Mouse (Mus musculus) monocyte, adult 2 months (primary cell): ENCODE results near the gene Mettl8.

ENCODE experiments used
- DNase-seq, 2 experiments: peaks; one replicate each; pipeline ENCODE4 v3.0.0; 2022; ENCODE audit warnings: low spot score in 2 of 2, low read depth in 1 of 2

The Mettl8 gene

DNA sequence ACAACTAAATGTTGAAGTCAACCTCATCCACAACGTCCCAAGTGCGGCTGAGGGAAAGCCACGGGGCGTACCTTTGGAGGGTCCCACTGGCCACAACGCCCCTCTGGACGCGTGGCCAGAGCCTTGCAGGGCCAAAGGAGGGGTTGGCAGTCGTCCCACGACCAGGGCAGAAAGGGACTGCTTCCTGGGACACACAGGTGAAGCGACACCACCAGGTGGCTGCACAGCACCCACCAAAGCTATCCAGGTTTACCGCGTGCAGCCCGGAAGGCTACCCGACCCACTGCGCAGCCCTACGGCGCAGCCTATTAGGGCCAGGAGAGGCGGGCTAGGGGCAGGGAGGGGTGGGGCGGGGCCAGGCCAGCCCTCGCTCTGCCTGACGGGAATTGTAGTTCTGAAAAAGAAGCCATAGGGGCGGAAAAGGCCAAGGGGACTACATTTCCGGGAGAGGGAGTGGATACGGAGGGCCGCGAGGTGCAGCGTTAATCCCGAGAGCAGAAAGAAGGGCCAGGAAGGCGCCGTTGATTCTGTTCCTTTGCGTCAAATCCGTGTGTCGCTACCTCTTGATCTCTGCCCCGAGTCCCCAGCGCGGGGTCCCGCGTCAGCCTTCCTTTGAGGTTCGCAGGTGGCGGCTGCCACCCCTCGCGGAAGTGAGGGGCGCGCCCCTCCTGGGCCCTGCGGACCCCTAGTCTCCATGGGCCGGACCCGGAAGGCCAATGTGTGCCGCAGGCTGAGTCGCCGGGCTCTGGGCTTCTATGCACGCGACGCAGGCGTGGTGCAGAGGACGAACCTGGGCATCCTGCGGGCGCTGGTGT, at the start of gene Mettl8, which contains the start of gene Dcaf17:
Gene Mettl8, minus strand, starts transcription at position 284 of the 815 bp plus-strand sequence.
Gene Dcaf17, plus strand, starts transcription at position 29 of the 815 bp plus-strand sequence.
- peak; percentile 58 to 72 for DNase-seq

DNA sequence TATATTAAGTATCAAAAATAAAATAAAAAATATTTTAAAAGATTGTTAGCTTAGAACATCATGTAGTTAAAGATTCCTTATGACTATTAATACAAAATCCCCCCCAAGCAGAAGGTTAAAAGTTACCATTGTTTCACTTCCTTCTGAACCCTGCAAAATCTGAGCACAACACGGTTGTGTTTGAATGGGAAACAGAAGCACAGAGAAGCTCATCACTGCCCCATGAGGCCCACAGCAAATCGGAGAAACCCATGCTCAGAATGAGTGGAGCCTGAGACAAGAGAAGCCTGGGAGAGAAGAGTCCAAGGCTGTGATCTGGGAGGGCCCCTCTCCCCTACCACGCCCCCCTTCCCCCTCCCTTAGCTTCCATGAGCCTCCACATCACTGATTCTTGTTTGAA, 49.3 kb upstream of the Mettl8 start:
- DNase-seq: no peak

DNA sequence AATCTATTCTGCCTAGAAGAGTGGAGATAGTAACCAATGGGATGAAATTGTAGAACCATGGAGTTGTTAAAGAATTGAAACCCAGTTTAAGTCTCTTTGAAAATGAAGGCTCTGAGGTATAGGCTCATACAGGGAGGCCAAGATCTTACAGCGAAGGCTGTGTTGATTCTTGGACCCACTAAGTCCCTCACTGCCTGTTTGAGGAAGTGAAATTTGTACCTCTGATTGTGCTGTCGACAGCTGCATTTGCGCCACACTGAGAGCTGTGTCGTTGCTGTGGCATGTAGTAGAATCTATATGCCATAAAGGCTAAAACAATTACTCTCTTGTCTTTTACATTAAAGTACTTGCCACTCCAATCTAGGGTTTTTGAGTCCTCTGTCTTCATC, 47.9 kb upstream of the Mettl8 start:
- DNase-seq: no peak

DNA sequence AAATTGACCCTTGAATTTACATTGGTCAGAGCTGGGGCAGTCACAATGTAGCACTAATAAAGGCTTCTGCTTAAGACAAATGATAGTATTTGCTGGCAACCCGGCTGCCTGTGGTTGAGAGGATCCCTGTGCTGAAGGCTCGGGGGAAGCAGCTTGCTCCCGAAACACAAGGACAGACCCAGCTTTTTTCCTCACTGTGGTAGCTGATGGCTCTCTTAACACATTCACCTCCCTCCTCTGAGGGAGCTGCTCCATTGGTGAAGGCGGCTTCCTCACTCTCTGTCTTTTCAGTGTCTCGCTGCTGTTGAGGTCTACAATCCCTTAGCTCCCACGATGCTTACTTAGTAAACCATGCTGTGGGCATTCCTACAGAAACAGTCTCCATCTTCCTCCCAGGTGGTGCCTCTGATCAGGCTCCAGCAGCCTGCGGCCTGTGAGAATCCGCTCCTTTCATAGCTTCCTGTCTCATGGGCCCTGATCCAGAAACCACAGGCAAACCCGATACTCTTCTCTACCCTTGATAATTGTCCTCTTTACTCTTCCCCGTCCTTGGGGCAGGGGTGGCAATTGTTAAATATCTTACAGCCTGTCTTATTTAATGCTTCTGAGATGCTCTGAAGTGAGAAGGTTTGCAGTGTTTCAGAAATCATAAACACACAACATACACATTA, 47.4 kb upstream of the Mettl8 start:
- DNase-seq: no peak

DNA sequence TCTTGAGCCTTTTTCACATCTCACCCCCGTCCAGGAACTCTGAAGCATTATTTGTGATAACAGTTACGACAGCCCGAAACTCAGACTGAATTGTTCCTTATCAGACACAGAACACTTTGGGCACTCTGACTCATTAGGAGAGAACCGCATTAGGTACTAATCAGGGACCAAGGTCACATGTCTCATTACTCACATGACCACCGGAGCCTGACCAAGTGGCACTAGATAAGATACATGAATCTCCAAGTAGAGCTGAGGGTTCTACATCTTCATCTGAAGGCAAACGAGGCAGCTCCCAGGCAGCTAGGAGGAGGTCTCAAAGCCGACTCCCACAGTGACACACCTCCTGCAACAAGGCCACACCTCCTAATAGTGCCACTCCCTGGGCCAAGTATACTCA, 40.8 kb upstream of the Mettl8 start:
- DNase-seq: no peak

DNA sequence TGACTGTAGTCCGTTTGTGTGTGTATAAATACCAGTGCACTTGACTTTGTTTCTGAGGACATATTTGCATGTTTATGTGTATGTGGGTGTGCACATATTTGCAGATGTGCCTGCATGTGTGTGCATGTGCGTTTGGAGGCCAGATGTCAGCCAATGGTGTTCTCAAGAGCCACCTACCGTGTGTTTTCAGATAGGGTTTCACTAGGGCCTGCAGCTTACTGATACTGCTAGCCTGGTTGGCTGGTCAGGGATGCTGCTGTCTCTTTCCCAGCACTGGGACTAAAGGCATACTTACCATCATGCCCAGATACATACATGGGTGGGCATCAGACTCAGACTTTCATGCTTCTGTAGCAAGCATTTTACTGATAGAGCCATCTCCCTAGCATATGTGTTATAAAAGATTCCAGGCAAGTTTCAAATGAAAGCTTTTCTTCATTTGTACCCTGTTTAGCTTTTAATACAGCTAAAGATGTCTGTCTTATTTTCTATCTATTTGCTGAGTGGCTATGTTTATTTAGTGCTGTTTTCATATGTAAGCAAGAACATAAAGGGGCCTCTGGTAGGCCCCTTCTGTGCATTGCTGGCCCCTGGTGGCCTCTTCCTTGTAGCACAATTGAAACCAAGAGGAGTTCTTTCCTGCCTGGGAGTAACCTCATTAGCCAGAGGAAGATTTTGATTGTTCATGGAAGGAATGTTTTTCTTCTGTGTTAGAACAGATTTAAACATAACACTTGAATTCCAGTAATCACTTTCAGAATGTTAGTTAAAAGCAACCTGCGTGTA, 35.5 kb upstream of the Mettl8 start:
- DNase-seq: no peak

DNA sequence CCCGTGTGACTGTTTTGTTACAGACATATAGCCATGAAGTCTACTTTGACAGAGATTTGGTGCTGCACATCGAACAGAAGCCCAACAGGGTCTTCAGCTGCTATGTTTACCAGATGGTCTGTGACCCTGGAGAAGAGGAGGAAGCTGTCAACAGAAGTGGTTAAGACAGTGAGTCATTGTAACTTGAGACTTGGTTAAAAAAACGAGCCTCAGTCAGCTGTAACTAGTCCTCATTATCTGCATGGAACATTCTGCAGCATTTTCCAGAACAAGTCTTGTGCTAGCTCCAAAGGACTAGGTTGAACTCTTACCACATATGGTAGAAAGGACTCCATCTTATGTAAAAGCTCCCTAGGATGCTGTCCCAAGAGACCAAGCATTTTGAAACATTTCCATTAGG, 34.4 kb upstream of the Mettl8 start:
- no peak for DNase-seq

DNA sequence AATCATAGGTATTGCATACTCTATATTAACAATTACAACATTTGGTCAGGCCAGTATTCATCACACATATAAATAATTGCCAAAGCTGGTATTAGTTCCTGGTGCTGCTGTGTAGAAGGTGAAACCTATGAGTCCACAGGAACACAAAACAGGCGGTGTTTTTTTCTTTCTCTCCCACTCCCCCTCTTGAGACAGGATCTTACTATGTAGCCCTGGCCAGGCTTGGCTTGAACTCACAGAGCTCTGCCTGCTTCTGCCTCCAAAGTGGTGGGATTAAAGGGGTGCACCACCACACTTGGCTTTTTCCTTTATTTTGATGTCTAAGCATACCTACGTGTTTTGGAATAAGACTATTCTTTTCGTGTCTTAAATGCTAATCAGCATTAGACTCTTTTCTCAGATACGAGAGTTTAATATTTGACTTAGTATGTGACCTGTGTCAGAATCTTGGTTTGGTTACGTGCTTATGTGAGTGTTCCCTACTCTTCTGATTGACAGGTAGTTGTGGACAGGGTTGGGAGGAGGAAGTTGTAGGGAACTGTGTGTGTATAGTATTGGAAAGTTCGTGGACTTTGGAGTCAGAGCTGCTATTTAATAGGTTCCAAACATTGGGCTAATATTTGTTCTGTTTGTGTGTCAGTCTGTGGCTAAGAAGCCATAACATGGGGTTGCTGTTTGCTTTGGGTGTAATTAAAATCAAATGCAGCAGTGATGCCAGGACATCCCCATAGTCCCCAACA, 28.2 kb upstream of the Mettl8 start:
- DNase-seq: no peak

DNA sequence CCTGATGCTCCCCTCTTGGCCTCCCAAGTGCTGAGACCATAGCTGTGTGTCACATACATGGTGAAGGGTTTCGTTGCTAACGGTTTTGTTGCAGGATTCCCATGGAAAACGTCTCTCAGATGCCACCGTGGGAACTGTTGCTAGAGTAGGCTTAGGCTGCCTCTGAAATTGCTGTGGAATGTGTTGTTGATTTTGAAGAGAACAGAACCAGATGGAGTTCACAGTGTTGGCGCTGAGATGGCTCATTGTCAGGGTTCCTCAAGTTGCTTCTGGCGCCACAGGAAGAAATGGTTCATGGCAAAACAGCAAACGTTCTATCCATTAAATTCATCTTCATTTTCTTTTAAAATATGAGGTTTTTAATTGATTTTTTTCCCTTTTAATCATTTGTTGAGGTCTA, 27.0 kb upstream of the Mettl8 start:
- no peak for DNase-seq

DNA sequence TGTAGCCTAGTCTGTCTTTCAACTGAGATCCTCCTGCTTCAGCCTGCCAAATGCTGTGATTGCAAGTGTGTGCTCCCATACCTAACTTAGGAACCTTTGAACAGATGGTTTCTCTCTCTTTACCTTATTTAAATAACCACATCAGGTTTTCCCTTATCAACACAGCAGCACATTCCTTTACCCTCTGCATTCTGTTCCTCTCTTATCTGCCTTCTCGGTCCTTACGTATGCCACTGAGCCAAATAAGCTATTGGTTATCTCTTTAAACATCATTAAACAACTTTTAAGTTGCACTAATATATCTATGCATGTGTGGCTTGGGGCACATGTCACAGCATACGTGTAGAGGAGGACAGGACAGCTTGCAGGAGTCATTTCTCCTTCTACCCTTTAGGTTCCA, 18.4 kb upstream of the Mettl8 start:
- no peak for DNase-seq

DNA sequence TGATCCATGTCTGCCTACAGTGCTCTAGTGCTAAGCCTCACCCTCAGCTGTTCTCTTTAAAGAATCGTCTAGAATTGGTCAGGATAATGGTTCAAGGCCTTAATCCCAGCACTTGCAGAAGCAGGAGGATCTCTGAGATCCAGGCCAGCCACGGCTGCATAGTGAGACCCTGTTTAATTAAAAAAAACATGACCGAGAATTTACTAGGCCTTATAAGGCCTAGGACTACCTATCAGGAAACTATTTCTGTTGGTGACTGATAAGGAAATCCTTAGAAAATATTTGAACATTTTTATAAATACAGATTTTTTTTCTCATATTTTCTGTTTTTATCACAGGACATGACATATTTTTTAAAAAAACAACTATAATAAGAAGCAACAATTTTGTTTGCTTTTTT, 17.9 kb upstream of the Mettl8 start:
- no peak for DNase-seq

DNA sequence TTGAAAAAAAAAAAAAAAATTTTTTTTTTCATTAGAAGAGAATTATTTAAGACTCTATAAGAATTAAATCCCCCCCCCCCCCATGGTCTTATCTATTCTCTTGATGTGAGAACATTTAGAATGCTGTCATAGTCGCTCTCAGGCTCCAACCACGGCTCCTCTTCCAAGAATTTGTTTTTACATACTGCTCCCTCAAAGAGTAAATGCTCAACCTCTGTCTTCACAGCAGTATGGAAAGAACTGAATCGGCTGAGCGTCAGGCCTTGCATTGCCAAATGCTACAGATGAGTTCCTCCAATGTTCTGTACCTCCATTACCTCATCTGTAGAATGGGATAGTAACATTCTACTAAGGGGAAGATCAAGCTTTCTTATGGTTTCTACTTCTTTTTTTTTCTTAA, 16.2 kb upstream of the Mettl8 start:
- DNase-seq: no peak

DNA sequence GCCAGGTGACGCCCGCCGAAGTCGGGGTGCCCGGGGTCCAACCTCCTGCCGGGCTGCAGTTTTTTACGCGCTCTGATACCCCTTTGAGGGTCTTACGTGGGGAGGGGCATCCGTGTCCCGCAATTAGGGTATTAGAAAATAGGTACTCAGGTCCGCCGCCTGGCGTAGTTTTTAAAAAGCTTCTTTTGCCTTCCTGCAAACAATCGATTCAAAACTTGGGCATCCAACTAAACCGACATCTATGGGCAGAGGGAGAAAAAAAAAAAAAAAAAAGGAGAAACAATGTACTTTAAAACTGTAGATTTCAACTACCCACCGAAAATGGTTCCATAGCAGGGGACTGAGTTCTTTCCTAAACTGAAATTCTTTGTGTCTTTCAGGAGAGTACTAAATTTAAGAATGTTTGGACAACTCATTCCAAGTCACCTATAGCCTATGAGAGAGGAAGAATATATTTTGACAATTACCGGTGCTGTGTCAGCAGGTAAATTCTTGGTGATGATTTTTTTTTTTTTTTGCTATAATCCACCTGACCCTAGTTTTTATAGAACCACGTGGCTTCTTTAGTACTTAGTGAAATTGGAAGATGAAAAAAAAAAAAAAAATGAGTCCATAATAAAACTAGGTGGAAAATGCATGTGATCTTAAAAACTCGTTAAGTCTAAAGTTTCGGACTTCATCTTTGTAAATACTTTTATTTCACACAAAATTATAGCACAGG, 892 bp upstream of the Mettl8 start:
- DNase-seq: no peak

DNA sequence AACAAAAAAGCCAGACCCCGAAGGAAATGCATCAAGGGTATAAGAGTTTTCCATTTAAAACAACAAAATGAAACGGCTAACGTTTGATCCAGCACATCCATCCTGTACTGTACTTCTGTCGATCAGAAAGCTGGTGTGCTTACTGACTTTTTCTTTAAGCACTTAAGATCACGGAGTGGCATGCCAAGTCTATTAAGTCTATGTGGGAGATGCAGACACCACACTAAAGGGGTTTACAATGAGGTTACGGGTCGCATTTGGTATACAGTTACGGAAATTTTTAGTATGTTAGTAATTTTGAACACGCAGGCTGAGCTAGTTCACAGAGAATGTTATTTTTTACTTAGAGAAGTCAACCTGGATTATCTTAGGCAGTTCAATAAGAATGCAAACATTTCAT, 667 bp downstream of the Mettl8 start:
- DNase-seq: no peak

DNA sequence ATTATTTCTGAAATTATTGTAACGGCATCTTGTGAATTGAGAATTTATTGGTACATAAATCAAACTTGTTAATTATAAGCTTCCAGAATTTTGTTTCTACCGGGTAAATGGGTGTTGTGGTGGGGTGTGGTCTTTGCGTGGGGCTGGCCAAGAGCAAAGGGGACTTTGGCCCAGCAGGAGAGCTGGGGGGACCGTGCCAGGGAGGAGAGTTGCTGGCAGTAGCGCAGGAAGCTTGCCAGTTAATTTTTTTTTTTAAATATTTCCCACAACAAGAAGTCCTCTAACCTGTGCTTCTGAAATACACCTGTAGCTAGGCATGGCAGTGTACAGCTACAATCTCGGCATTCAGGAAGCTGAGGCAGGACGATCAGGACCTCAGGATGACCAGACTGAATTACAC, 4.9 kb downstream of the Mettl8 start:
- no peak for DNase-seq

DNA sequence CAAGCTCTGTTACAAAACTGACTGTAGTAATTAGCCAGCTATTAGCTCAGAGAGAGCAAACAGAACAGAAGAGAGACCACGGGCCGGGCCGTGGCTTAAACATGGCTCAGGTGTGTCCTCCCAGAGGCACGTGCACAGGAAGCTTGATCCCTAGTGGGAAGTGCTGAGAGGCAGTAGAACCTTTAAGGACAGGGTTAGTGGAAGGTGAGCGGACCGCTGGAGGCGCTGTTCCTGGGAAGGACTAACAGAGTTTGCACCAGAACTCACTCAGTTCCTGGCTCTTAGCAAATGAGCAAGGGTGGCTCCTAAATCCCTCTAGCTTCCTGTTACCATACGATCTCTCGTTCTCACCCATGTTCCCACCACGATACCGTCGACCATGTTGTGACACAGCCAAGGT, 6.5 kb downstream of the Mettl8 start:
- DNase-seq: no peak

DNA sequence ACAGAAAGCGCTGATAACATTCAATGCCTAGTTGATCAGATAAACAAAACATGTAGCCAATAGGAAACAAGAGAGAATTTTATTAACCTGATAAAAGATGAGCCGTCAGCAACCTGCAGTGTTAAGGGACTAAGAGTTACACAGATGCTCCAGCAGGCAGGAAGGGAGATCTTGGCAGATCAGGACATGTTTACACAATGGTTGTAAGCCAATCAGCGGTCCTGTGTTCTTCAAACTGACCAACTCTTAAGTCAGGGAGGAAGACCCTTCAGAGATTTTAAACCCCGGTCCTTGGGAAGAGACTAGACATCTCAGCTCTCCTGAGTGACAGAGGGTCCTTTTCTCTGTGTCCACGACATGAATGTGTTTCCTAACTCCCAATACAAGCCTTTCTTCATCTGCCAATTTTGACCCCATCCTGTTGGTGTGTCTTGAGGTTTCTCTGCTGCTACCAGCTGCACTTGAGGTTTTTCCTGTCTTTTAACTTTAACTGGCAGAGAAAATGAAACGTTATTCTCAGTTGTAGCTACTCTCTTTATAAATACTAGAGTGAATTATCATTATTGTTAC, 8.5 kb downstream of the Mettl8 start:
- no peak for DNase-seq

DNA sequence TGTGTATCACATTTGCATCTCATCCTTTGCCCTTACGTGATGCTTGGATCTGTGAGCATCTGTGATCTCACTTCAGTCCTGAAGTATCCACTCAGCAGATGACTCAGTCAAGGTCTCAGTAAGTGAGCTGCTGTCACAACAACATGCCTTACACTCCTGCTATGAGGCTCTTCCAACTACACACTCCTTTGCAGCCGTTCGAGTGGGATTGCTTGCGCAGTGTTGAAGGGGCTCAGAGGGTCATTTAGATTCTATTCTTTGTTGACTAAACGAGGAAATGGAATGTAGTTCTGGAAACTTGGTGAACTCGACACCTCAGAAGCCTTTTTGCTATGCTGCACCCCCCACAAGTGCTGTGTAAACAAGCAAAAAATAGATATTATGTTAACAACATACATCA, 9.2 kb downstream of the Mettl8 start:
- DNase-seq: no peak

DNA sequence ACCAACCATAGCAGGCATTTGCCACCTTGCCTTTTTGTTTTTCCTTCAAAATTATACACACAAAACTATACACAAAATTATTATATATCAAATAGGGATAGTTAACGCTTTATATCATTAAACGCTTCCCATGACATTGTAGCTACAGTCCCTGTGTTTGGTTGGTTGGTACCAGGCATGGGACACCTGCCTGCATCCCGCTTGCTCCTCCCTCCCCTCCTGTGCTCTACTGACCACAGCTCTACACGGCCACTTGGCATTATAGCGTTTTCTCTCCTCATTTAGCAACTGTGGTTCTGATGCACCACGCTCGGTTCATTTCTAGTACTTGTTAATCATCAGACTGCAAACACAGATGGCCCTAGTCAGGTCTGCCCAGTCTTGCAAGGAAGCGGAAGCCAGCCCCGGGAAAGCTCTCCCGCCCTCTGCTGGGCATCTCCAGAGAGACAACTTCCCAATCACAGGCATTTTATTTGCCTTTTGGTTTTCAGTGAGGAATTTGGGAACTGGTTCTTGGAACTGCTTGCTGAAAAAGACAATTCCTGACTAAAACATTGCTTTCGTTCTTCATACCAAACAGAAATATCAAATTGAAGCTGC, 15.8 kb downstream of the Mettl8 start:
- DNase-seq: peak in 1 of 2 experiments; percentile 31

DNA sequence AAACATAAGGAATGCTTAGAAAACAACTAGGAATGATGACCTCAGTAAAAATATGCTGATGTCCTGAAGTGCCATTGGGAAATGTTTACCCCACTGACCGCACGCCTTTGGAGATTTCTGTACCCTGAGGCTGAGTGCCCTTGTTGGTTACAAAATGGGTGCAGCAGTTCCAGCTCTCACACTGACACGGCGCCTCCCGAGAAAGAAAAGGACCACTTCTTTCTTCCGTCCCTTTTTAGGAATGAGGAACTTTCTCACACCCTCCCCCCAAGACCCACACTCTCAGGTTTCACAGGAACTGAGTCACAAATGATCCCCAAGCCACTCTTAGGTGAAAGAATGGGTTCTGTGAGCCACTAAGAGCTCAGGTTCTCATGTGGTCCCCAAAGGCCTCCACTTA, 17.9 kb downstream of the Mettl8 start:
- DNase-seq: no peak
